Mouse (Mus musculus) heart, embryonic 16.5 days (tissue): ENCODE data around the gene Lef1. TPM values are rescaled to one million over a fixed set of nuclear protein-coding genes. Genes with fewer than 3 reads are reported as not detected.

Experiments used
- ATAC-seq: fragments of 200-750 bp; cut with Nextera tagmentation; replicated peaks from 2 replicates; pipeline ENCODE4 v1.8.0; 2017; ENCODE audit warnings: moderate number of reproducible peaks; ENCODE audit not compliant: insufficient read depth, low FRiP score; ENCODE audit errors: extremely low read depth
- H3K27ac ChIP-seq: fragments of 300-500 bp; sonication (generic); 2 replicates; pipeline ENCODE4 v1.5.1; 2014; ENCODE audit warnings: mild to moderate bottlenecking, low read length, control low read depth, moderate library complexity
- H3K27me3 ChIP-seq: fragments of 300-500 bp; sonication (generic); 2 replicates; pipeline ENCODE4 v1.6.1; 2014; ENCODE audit warnings: low read length, mixed read lengths; ENCODE audit not compliant: control insufficient read depth, insufficient read depth
- H3K36me3 ChIP-seq: fragments of 300-500 bp; sonication (generic); 2 replicates; pipeline ENCODE4 v1.6.1; 2014; ENCODE audit not compliant: control insufficient read depth, insufficient read depth
- H3K4me1 ChIP-seq: fragments of 300-500 bp; sonication (generic); 2 replicates; pipeline ENCODE4 v1.6.1; 2014; ENCODE audit warnings: low read length, mixed read lengths; ENCODE audit not compliant: control insufficient read depth, insufficient read depth
- H3K4me2 ChIP-seq: fragments of 300-500 bp; sonication (generic); 2 replicates; pipeline ENCODE4 v1.6.1; 2014; ENCODE audit warnings: low read depth, mild to moderate bottlenecking, control low read depth, low read length
- H3K4me3 ChIP-seq: fragments of 300-500 bp; sonication (generic); 2 replicates; pipeline ENCODE4 v1.5.1; 2014; ENCODE audit warnings: mild to moderate bottlenecking, control low read depth, low read length
- H3K9ac ChIP-seq: fragments of 300-500 bp; sonication (generic); 2 replicates; pipeline ENCODE4 v1.6.1; 2014; ENCODE audit warnings: low read length, control low read depth
- H3K9me3 ChIP-seq: fragments of 300-500 bp; sonication (generic); replicated peaks from 2 replicates; pipeline ENCODE4 v1.6.1; 2016; ENCODE audit warnings: low read length; ENCODE audit not compliant: control insufficient read depth
- WGBS: fragments of 180-500 bp; shearing (Covaris S2); extraction: QIAGEN DNeasy Blood & Tissue Kit; methylation state at CpG from one replicate; pipeline ENCODE4 v1.1.7; 2014; 5-methylcytosine and 5-hydroxymethylcytosine counted together
- polyA plus RNA-seq: library from polyadenylated mRNA; unstranded; fragments of >200 nt; fragmentation: Nextera tagmentation; extraction: Ambion mirVana; gene quantifications from 2 replicates; pipeline ENCODE4 v1.2.1, GENCODE M21; 2015

Lef1 gene
- polyA plus RNA-seq, 1 experiment from 2014 or later = 38.4 TPM

DNA sequence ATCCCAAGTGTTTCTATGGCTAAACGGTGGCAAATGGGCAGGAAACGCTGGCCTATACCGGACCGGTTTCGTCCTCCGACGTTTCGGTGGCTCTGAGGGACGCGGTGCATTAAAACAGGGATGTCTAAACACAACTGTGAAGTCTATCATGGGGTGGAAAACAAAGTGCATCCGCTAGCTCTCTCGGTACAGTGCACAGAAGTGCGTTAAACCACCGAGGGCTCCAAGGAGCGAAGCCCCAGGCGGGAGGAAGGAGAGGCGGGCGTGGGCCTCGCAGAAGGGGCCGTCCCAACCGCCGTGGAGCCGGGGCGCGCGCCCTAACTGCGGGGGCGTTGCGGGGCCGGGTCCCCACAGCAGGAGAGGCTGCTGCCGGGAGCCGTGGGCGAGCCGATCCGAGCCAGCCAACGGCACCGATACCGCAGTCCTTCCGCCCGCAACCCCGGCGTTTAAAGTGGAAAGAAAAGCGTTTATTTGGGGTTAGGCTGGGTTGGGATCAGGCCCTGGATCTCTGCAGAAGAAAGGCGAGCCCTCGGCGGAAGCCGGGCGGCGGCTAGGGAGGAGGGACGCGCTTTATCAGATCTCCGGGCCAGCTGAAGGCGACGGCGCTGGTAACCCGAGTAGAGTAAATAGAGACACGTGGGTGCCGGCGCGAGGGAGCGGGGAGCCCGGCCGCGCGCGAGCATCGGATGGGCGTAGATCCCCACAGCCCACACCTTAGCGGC lies 1.7 kb downstream of the Lef1 start:
- Histone ChIP-seq H3K9me3 (no peaks in the 10 kb centered on the region), H3K4me1 (peaks cover 25% of the 10 kb centered on the region), H3K4me3 (peak overlapping the region; percentile 64), H3K27me3 (peaks cover 46% of the 10 kb centered on the region), H3K9ac (peak overlapping the region; percentile 76), H3K36me3 (no peaks in the 10 kb centered on the region), H3K27ac (peak overlapping the region; percentile 42; the same call in 1 of the 2 replicates), H3K4me2 (peak overlapping the region; percentile 96)
- ATAC-seq = peak; percentile 21
- under 1% methylated on average over 69 of the region's 69 CpGs for WGBS

DNA sequence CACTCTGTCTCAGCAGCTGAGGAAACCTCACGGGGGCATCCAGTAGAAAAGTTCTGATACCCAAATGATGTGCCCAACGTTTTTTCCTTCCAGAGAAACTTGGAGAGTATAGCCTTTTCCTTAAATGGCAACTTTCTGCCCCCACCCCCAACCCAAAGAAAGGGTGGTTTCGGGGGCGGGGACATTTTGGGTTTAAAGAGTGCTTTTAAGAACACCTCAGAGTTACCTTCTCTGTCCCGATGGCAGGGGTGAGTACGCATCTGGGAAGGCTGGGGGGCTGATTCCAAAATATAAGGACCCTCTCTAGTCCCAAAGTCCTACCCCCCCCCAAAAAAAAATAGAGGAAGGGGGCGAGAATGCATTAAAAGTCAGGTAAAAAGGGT lies 2.3 kb downstream of the Lef1 start:
- under 1% methylated on average over 7 of the region's 7 CpGs for WGBS
- ATAC-seq = no peak
- no peaks in the 10 kb centered on the region for H3K36me3 ChIP-seq
- peaks cover 24% of the 10 kb centered on the region for H3K4me1 ChIP-seq
- peak overlapping the region; percentile 64 for H3K4me3 ChIP-seq
- H3K4me2 ChIP-seq = peak overlapping the region; percentile 96
- H3K9ac ChIP-seq = peak overlapping the region; percentile 76
- no peaks in the 10 kb centered on the region for H3K9me3 ChIP-seq
- H3K27me3 ChIP-seq = peaks cover 41% of the 10 kb centered on the region
- no peak overlapping the region for H3K27ac ChIP-seq

GRCm38 (mm10) chr3:131113029-131113428 lies 2.8 kb downstream of the Lef1 start:
- Histone ChIP-seq H3K9ac (peak overlapping the region; percentile 76; the same call in 1 of the 2 replicates), H3K9me3 (no peaks in the 10 kb centered on the region), H3K4me2 (peak overlapping the region; percentile 96), H3K4me3 (peak overlapping the region; percentile 64), H3K27ac (no peak overlapping the region), H3K27me3 (peaks cover 37% of the 10 kb centered on the region), H3K36me3 (no peaks in the 10 kb centered on the region), H3K4me1 (peaks cover 20% of the 10 kb centered on the region)
- ATAC-seq = no peak
- WGBS = 12% methylated on average over 13 of the region's 13 CpGs

DNA sequence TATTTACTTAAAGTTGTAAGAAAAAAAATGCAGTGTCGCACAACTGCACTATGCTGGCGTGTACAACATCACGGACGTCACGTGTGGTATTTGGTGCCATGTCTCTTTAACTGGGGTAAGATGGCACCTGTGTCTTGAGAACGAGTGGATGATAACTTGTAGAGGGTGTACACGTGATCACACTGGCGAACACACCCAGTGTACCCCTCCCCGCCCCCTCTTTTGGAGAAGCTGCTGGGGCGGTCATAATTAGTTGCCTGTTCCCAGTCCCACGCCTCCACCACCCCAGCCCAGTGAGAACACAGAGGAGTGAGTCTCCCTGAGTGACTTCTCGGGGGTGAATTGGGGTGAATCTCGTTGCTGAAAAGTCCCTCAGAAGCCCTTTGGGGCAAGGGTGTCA lies 5.8 kb downstream of the Lef1 start:
- Histone ChIP-seq H3K27ac (no peak overlapping the region), H3K27me3 (peaks cover 21% of the 10 kb centered on the region), H3K36me3 (no peaks in the 10 kb centered on the region), H3K4me3 (peak overlapping the region; percentile 14; the same call in 1 of the 2 replicates), H3K4me2 (no peak overlapping the region; the same call in 1 of the 2 replicates), H3K4me1 (peaks cover 14% of the 10 kb centered on the region), H3K9me3 (no peaks in the 10 kb centered on the region), H3K9ac (no peak overlapping the region)
- ATAC-seq = no peak
- WGBS = 86% methylated on average over 13 of the region's 13 CpGs

- no peak for ATAC-seq
- no peak overlapping the region for H3K27ac ChIP-seq
- H3K9me3 ChIP-seq = no peaks in the 10 kb centered on the region
- peaks cover 1% of the 10 kb centered on the region; the same call in 1 of the 2 replicates for H3K4me1 ChIP-seq
- 91% methylated on average over 15 of the region's 15 CpGs for WGBS
- H3K4me3 ChIP-seq = no peak overlapping the region
- H3K4me2 ChIP-seq = 0 out of 2 replicates have a peak overlapping the region, but pooled peaks have one; percentile 5
- no peak overlapping the region for H3K9ac ChIP-seq
- no peaks in the 10 kb centered on the region for H3K36me3 ChIP-seq
- H3K27me3 ChIP-seq = peaks cover 12% of the 10 kb centered on the region
Observed at GRCm38 (mm10) chr3:131117352-131117751, 7.1 kb downstream of the Lef1 start.

- H3K9me3 ChIP-seq = no peaks in the 10 kb centered on the region
- H3K27me3 ChIP-seq = peaks cover 9% of the 10 kb centered on the region
- WGBS = 60% methylated on average over 3 of the region's 3 CpGs
- H3K4me2 ChIP-seq = no peak overlapping the region
- H3K9ac ChIP-seq = no peak overlapping the region
- ATAC-seq = 0 out of 2 replicates have a peak, but pooled peaks have one; percentile 41
- no peaks in the 10 kb centered on the region for H3K4me1 ChIP-seq
- no peak overlapping the region for H3K27ac ChIP-seq
- no peaks in the 10 kb centered on the region for H3K36me3 ChIP-seq
- H3K4me3 ChIP-seq = no peak overlapping the region
Observed at GRCm38 (mm10) chr3:131117883-131118282, 7.6 kb downstream of the Lef1 start.

- WGBS = 64% methylated on average over 10 of the region's 10 CpGs
Observed at GRCm38 (mm10) chr3:131119435-131119834, 9.2 kb downstream of the Lef1 start.

DNA sequence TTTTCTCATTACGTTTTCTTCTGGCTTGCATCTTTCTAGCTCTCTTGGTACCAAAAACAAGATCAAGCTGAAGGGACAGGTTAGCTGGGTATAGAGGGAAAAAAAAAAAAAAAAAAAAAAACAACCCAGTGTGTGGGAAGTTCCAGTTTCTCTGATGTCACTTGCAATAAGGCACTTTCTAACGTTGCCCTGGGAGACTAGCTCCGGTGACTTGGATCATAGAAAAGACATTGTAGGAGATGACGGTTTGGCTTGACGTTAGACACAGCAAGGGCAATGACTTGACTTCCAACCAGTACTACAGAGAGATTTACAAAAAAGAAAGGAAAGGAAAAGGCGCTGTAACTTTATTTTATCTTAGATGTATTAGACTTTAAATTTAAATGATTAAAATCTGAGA lies 13.2 kb downstream of the Lef1 start:
- H3K9ac ChIP-seq = no peak overlapping the region
- H3K4me2 ChIP-seq = no peak overlapping the region
- no peak for ATAC-seq
- no peak overlapping the region for H3K27ac ChIP-seq
- WGBS = 84% methylated on average over 6 of the region's 6 CpGs
- H3K4me3 ChIP-seq = no peak overlapping the region
- H3K36me3 ChIP-seq = 0 out of 2 replicates have a peak, but pooled peaks cover 2% of the 10 kb centered on the region
- no peaks in the 10 kb centered on the region for H3K9me3 ChIP-seq
- no peaks in the 10 kb centered on the region for H3K27me3 ChIP-seq
- no peaks in the 10 kb centered on the region for H3K4me1 ChIP-seq

More at GRCm38 (mm10) chr3:131119435-131119834, 9.2 kb downstream of the Lef1 start:
- Histone ChIP-seq H3K4me3 (no peak overlapping the region), H3K36me3 (0 out of 2 replicates have a peak, but pooled peaks cover 2% of the 10 kb centered on the region), H3K27me3 (no peaks in the 10 kb centered on the region), H3K9ac (no peak overlapping the region), H3K9me3 (no peaks in the 10 kb centered on the region), H3K27ac (no peak overlapping the region), H3K4me1 (no peaks in the 10 kb centered on the region), H3K4me2 (no peak overlapping the region)
- ATAC-seq = no peak

DNA sequence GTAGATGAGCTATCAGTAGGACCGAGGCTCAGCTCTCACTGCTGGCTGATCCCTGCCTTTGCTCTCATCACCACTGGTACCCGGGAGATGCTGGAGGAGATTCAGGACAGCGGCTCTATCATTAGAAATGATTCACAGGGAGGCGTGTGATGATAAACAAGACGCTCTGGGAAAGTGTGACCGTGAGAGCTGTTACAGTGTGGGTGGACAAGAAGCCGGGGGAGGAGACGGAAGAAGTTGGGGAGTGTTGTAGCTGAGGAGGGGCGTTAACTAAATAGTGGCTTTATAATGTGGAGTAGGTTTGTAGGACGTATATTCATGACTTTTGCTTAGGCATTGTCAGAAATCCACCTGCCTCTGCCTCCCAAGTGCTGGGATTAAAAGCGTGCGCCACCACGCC lies 15.6 kb downstream of the Lef1 start:
- Histone ChIP-seq H3K27ac (no peak overlapping the region), H3K36me3 (0 out of 2 replicates have a peak, but pooled peaks cover 2% of the 10 kb centered on the region), H3K4me3 (no peak overlapping the region), H3K4me2 (no peak overlapping the region), H3K4me1 (no peaks in the 10 kb centered on the region), H3K9ac (no peak overlapping the region), H3K27me3 (no peaks in the 10 kb centered on the region), H3K9me3 (no peaks in the 10 kb centered on the region)
- 72% methylated on average over 13 of the region's 13 CpGs for WGBS
- ATAC-seq = no peak
